Mouse (Mus musculus): Measurements from ENCODE around the gene Fkbp5. TPM values are rescaled to one million over a fixed set of nuclear protein-coding genes. Genes with fewer than 3 reads are reported as not detected.

The Fkbp5 gene
- polyA plus RNA-seq, 1 experiment from 2014 or later, result 33.8 TPM

DNA sequence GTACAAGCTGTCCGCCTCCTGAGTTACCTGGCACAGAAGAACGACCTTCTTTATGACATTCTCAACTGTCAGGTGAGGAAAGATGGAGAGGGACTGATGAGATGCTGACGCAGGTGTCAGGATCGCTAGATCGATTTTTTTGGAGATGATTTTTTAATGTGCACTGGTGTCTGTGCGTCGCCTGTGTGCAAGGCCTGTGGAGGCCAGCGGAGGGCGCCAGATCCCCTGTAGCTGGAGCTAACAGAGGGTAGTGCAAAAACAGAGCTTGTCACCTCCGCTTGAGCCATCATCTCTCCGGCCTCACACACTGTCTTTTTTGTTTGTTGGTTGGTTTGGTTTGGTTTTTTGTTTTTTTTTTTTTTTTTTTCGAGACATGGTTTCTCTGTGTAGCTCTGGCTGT, 20.6 kb upstream of the Fkbp5 start:
- Histone ChIP-seq H3K4me1 (no peaks in the 10 kb centered on the region), H3K9me3 (peaks cover 16% of the 10 kb centered on the region; the same call in 1 of the 2 replicates), H3K9ac (no peak overlapping the region), H3K27ac (no peak overlapping the region), H3K36me3 (no peaks in the 10 kb centered on the region), H3K4me3 (no peak overlapping the region), H3K27me3 (no peaks in the 10 kb centered on the region; the same call in 1 of the 2 replicates), H3K4me2 (replicated peaks) (no peak overlapping the region)
- no peak for ATAC-seq (ENCODE audit: insufficient number of reproducible peaks, insufficient read depth, low FRiP score, low TSS enrichment)
- 49% methylated on average over 12 of the region's 12 CpGs for WGBS

- peaks cover 3% of the 10 kb centered on the region for H3K27me3 ChIP-seq
- no peaks in the 10 kb centered on the region for H3K36me3 ChIP-seq
- H3K9me3 ChIP-seq, result no peaks in the 10 kb centered on the region
- H3K4me2 ChIP-seq (replicated peaks), result no peak overlapping the region
- no peak overlapping the region for H3K9ac ChIP-seq
- ATAC-seq (ENCODE audit: insufficient number of reproducible peaks, insufficient read depth, low FRiP score, low TSS enrichment), result no peak
- no peak overlapping the region for H3K27ac ChIP-seq
- H3K4me1 ChIP-seq, result no peaks in the 10 kb centered on the region; the same call in 1 of the 2 replicates
- H3K4me3 ChIP-seq, result no peak overlapping the region
- WGBS, result 94% methylated on average over 13 of the region's 13 CpGs
Measured at GRCm38 (mm10) chr17:28533327-28533726, 16.0 kb upstream of the Fkbp5 start.

DNA sequence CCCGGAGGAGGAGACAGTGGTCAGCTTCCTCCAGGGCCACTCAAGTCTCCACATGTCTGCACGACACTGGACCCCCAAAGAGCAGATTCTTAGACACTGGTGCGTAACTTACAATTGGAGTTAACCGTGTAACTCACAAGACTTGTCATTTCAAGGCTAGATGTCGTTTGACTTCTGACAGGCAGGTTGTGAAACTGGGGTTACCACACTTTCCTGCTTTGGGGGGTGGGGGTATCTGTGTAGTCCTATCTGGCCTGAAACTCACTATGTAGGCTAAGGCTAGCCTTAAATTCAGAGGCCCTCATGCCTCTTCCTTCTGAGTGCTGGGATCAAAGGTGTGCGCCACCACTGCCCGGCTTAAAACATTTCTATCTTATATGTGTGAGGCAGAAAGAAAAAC, 15.2 kb upstream of the Fkbp5 start:
- H3K9ac ChIP-seq, result no peak overlapping the region
- H3K27me3 ChIP-seq, result peaks cover 3% of the 10 kb centered on the region
- H3K36me3 ChIP-seq, result no peaks in the 10 kb centered on the region
- no peak overlapping the region for H3K27ac ChIP-seq
- no peak overlapping the region for H3K4me2 ChIP-seq (replicated peaks)
- H3K4me3 ChIP-seq, result no peak overlapping the region
- peaks cover 3% of the 10 kb centered on the region for H3K4me1 ChIP-seq
- 80% methylated on average over 7 of the region's 7 CpGs for WGBS
- no peaks in the 10 kb centered on the region for H3K9me3 ChIP-seq
- no peak for ATAC-seq (ENCODE audit: insufficient number of reproducible peaks, insufficient read depth, low FRiP score, low TSS enrichment)

DNA sequence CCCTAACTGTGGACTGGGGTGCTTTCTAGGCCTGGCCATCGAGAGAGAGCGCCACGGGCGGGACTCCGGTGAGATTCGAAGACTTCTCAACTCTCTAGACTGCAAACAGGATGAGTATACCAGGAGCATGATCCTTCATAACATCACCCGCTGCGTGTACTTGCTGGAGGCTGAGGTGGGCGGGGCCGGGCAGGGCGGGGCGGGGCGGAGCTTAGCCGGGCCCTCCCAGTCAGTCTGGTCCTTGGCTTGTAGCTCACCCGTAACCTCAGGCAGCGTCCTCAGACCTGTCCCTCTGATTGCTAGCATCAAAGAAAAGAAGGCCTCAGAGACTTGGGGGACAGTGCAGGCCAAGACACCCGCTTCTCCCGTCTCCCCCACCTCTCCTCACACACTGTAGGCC, 14.6 kb upstream of the Fkbp5 start:
- no peak overlapping the region for H3K27ac ChIP-seq
- H3K36me3 ChIP-seq, result no peaks in the 10 kb centered on the region
- WGBS, result 12% methylated on average over 18 of the region's 18 CpGs
- no peak overlapping the region for H3K4me3 ChIP-seq
- H3K4me2 ChIP-seq (replicated peaks), result peak overlapping the region; percentile 33
- no peak for ATAC-seq (ENCODE audit: insufficient number of reproducible peaks, insufficient read depth, low FRiP score, low TSS enrichment)
- peaks cover 6% of the 10 kb centered on the region for H3K4me1 ChIP-seq
- no peak overlapping the region for H3K9ac ChIP-seq
- H3K27me3 ChIP-seq, result peaks cover 3% of the 10 kb centered on the region; the same call in 1 of the 2 replicates
- H3K9me3 ChIP-seq, result no peaks in the 10 kb centered on the region

DNA sequence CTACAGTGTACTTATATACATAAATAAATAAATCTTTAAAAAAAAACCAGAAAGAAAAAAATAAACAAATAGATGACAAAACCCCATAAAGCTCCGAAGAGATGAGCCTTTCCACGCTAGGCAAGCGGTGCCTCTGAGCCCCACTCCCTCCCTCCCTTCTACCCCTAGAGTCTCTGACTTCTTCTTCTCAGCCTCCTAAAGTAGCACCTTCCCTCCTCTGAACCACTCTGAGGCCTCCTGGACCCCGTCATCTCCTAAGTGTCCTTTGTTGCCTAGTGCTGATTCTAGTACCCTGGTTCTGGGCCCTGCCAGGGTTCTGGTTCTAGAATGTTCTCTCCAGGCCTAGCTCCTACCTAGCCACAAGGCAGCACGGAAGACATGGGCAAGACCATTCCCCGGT, 13.2 kb upstream of the Fkbp5 start, which contains the start of gene Armc12:
Gene Armc12, plus strand, starts transcription at position 301 of the 400 bp plus-strand sequence.
- 83% methylated on average over 6 of the region's 6 CpGs for WGBS
- ATAC-seq (ENCODE audit: insufficient number of reproducible peaks, insufficient read depth, low FRiP score, low TSS enrichment), result no peak
- H3K4me2 ChIP-seq (replicated peaks), result peak within 1 kb of the TSS; percentile 33; the same call in 1 of the 2 replicates
- peaks cover 6% of the 10 kb centered on the region for H3K4me1 ChIP-seq
- peaks cover 3% of the 10 kb centered on the region; the same call in 1 of the 2 replicates for H3K27me3 ChIP-seq
- no peaks in the 10 kb centered on the region for H3K9me3 ChIP-seq
- no peaks in the 10 kb centered on the region for H3K36me3 ChIP-seq
- no peak within 1 kb of the TSS for H3K27ac ChIP-seq
- H3K4me3 ChIP-seq, result no peak within 1 kb of the TSS
- no peak within 1 kb of the TSS for H3K9ac ChIP-seq

- H3K9ac ChIP-seq, result no peak overlapping the region
- H3K4me2 ChIP-seq (replicated peaks), result no peak overlapping the region
- peaks cover 6% of the 10 kb centered on the region for H3K4me1 ChIP-seq
- 66% methylated on average over 4 of the region's 4 CpGs for WGBS
- no peak for ATAC-seq (ENCODE audit: insufficient number of reproducible peaks, insufficient read depth, low FRiP score, low TSS enrichment)
- H3K9me3 ChIP-seq, result no peaks in the 10 kb centered on the region
- no peak overlapping the region for H3K27ac ChIP-seq
- H3K36me3 ChIP-seq, result no peaks in the 10 kb centered on the region
- H3K27me3 ChIP-seq, result peaks cover 3% of the 10 kb centered on the region; the same call in 1 of the 2 replicates
- H3K4me3 ChIP-seq, result no peak overlapping the region
Measured at GRCm38 (mm10) chr17:28529116-28529515, 11.8 kb upstream of the Fkbp5 start.

DNA sequence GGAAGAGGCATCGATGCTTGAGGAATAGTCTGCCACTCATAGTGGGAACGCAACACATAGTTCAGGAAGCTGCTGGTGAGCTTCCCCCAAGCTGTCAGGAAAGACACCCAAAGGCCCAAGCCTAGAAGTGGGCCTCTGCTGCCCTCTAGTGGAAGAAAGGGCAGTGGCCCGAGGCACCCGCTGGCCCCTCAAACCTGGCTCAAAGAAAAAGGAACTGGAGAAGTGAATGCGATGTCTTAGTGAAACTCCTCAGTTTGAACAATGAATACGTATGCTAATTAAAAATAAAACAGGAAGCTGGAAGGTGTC, 10.7 kb upstream of the Fkbp5 start:
- Histone ChIP-seq H3K4me1 (peaks cover 6% of the 10 kb centered on the region), H3K27me3 (peaks cover 3% of the 10 kb centered on the region; the same call in 1 of the 2 replicates), H3K9ac (no peak overlapping the region), H3K4me3 (no peak overlapping the region), H3K36me3 (no peaks in the 10 kb centered on the region), H3K27ac (no peak overlapping the region), H3K9me3 (no peaks in the 10 kb centered on the region), H3K4me2 (replicated peaks) (peak overlapping the region; percentile 26; the same call in 1 of the 2 replicates)
- 3% methylated on average over 6 of the region's 6 CpGs for WGBS
- no peak for ATAC-seq (ENCODE audit: insufficient number of reproducible peaks, insufficient read depth, low FRiP score, low TSS enrichment)

GRCm38 (mm10) chr17:28527184-28528042, 10.1 kb upstream of the Fkbp5 start:
- peak overlapping the region; percentile 26; the same call in 1 of the 2 replicates for H3K4me2 ChIP-seq (replicated peaks)
- 38% methylated on average over 12 of the region's 12 CpGs for WGBS
- no peak for ATAC-seq (ENCODE audit: insufficient number of reproducible peaks, insufficient read depth, low FRiP score, low TSS enrichment)
- H3K4me1 ChIP-seq, result peaks cover 7% of the 10 kb centered on the region
- H3K36me3 ChIP-seq, result no peaks in the 10 kb centered on the region
- H3K27me3 ChIP-seq, result peaks cover 3% of the 10 kb centered on the region; the same call in 1 of the 2 replicates
- no peak overlapping the region for H3K9ac ChIP-seq
- no peak overlapping the region for H3K4me3 ChIP-seq
- peak overlapping the region; percentile 59; the same call in 1 of the 2 replicates for H3K27ac ChIP-seq
- H3K9me3 ChIP-seq, result no peaks in the 10 kb centered on the region

GRCm38 (mm10) chr17:28524831-28525430, 7.6 kb upstream of the Fkbp5 start:
- peaks cover 7% of the 10 kb centered on the region; the same call in 1 of the 2 replicates for H3K27me3 ChIP-seq
- no peak for ATAC-seq (ENCODE audit: insufficient number of reproducible peaks, insufficient read depth, low FRiP score, low TSS enrichment)
- H3K9ac ChIP-seq, result no peak overlapping the region
- no peaks in the 10 kb centered on the region for H3K9me3 ChIP-seq
- H3K36me3 ChIP-seq, result no peaks in the 10 kb centered on the region
- H3K4me1 ChIP-seq, result peaks cover 15% of the 10 kb centered on the region
- no peak overlapping the region for H3K4me2 ChIP-seq (replicated peaks)
- no peak overlapping the region for H3K27ac ChIP-seq
- no peak overlapping the region for H3K4me3 ChIP-seq
- WGBS, result 73% methylated on average over 4 of the region's 4 CpGs

GRCm38 (mm10) chr17:28524009-28524695, 6.8 kb upstream of the Fkbp5 start:
- H3K4me1 ChIP-seq, result peaks cover 15% of the 10 kb centered on the region
- no peaks in the 10 kb centered on the region for H3K36me3 ChIP-seq
- H3K27ac ChIP-seq, result no peak overlapping the region
- H3K4me3 ChIP-seq, result peak overlapping the region; percentile 71; the same call in 1 of the 2 replicates
- H3K9ac ChIP-seq, result no peak overlapping the region
- 83% methylated on average over 23 of the region's 23 CpGs for WGBS
- H3K27me3 ChIP-seq, result peaks cover 7% of the 10 kb centered on the region; the same call in 1 of the 2 replicates
- 0 out of 2 replicates have a peak overlapping the region, but pooled peaks have one; percentile 92 for H3K4me2 ChIP-seq (replicated peaks)
- ATAC-seq (ENCODE audit: insufficient number of reproducible peaks, insufficient read depth, low FRiP score, low TSS enrichment), result no peak
- no peaks in the 10 kb centered on the region for H3K9me3 ChIP-seq

- peak overlapping the region; percentile 92 for H3K4me2 ChIP-seq (replicated peaks)
Measured at GRCm38 (mm10) chr17:28523355-28524008, 6.2 kb upstream of the Fkbp5 start.

More at GRCm38 (mm10) chr17:28523355-28524008, 6.2 kb upstream of the Fkbp5 start:
- Histone ChIP-seq H3K36me3 (no peaks in the 10 kb centered on the region), H3K9me3 (no peaks in the 10 kb centered on the region), H3K9ac (peak overlapping the region; percentile 68), H3K4me3 (peak overlapping the region; percentile 71), H3K27ac (peak overlapping the region; percentile 92), H3K4me1 (peaks cover 19% of the 10 kb centered on the region), H3K27me3 (peaks cover 12% of the 10 kb centered on the region; the same call in 1 of the 2 replicates)
- ATAC-seq (ENCODE audit: insufficient number of reproducible peaks, insufficient read depth, low FRiP score, low TSS enrichment), result no peak
- 6% methylated on average over 28 of the region's 28 CpGs for WGBS

Measured in embryonic facial prominence, embryonic 12.5 days (tissue).